In the genomic region with DNA sequence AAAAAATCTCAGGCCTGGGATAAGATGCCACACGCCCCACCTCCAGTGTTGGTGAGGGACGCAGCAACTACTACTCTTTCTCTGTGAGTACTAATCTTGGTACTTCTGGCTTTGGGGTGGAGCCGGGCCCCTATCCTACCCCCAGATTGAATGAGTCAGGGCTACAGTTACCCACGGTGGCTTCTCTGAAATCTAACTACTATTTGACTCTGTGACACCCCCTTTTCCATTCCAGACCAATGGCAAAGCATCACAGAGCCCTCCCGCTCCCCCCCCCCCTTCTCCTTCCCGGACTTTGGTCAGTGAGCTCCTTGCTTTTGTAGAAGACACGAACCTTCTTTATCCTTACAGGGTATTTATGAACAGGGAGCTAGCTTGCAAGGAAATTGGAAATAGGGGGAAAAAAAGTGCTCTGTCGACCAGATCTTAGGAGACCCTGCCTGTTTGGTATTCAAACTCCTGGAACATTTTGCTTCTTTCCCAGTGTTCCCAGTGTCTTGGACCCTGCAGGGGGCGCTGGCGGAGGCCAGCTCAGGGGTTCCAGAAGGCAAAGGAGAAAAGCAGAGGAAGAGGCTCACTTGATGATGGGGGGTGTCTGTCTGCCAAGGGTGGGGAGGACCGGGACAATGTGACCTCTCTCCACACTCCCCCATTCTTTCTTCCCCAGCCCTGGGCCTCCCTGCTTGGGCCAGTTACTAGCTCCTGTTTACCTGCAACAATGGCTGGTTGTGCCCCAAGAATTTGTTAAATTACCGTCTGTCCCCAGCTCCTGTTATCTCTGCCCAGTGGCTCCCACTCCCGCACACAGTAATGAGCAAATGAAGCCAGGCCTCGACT, we compare ENCODE assay signal across 9 mouse cellular contexts. TPM values are rescaled to one million over a fixed set of nuclear protein-coding genes. Genes with fewer than 3 reads are reported as not detected.
DNase-seq lines count a peak whose midpoint lies in the region; ATAC-seq and TF ChIP-seq lines count a peak whose summit lies in the region.
"Had no signal": no experiment of that assay in that cellular context is flagged by ENCODE, and none has a peak within 500 bp of the region (broad histone marks: within the 10 kb centered on the region; RNA-seq: fewer than 3 reads in every experiment).

No protein-coding gene starts in this region.

- WGBS in kidney, postnatal 0 days: 14% methylated on average over 14 of the region's 14 CpGs
- under 1% methylated on average over 14 of the region's 14 CpGs for WGBS in forebrain, embryonic 16.5 days

- no peak for ATAC-seq in kidney, postnatal 0 days (replicated peaks; ENCODE audit: low FRiP score, low read depth)
- no peak for ATAC-seq in forebrain, embryonic 16.5 days

- no peak for TF ChIP-seq POLR2A in brain, embryonic 14.5 days (IDR thresholded peaks at IDR 0.05; ENCODE audit: borderline replicate concordance, extremely low read depth, insufficient read depth, insufficient read length, poor library complexity, severe bottlenecking)

- H3K27ac ChIP-seq in kidney, postnatal 0 days: no peak overlapping the region
- H3K27ac ChIP-seq in forebrain, embryonic 16.5 days (ENCODE audit: low read length): peak overlapping the region; percentile 93

- H3K4me3 ChIP-seq in kidney, postnatal 0 days (replicated peaks; ENCODE audit: low read depth, low read length): peak overlapping the region; percentile 66
- H3K4me3 ChIP-seq in forebrain, embryonic 16.5 days (replicated peaks; ENCODE audit: low read length): peak overlapping the region; percentile 97

- DNase-seq in kidney, postnatal 0 days (ENCODE audit: low spot score): peak; percentile 80
- no peak for DNase-seq in kidney, postnatal 25 days
- peak; percentile 90 for DNase-seq in brain, embryonic 14.5 days (ENCODE audit: low read depth)
- DNase-seq in mesoderm, embryonic 11.5 days (ENCODE audit: low read depth, low spot score): peak; percentile 76
- peak; percentile 80 for DNase-seq in testis, postnatal 14 days (ENCODE audit: low spot score)
- no peak for DNase-seq in adrenal gland, adult 2 months
- no peak for DNase-seq in left cerebral cortex, adult 9 months (ENCODE audit: low spot score in 2 of 2)

- H3K27me3 ChIP-seq in kidney, postnatal 0 days (ENCODE audit: insufficient read depth, low read length): 0 out of 2 replicates have a peak, but pooled peaks cover 3% of the 10 kb centered on the region
- no peaks in the 10 kb centered on the region for H3K27me3 ChIP-seq in forebrain, embryonic 16.5 days (replicated peaks; ENCODE audit: control insufficient read depth, insufficient read depth, low read length)

- peak overlapping the region; percentile 96 for H3K4me2 ChIP-seq in kidney, postnatal 0 days (ENCODE audit: low read length)
- peak overlapping the region; percentile 92 for H3K4me2 ChIP-seq in forebrain, embryonic 16.5 days (ENCODE audit: low read length)

- TF ChIP-seq CTCF in kidney, postnatal 0 days (IDR thresholded peaks at IDR 0.05; ENCODE audit: low read depth): peak; percentile 65
- TF ChIP-seq CTCF in brain, embryonic 14.5 days (IDR thresholded peaks at IDR 0.05; ENCODE audit: borderline replicate concordance, extremely low read depth, insufficient read depth, insufficient read length): peak; percentile 79

- no peaks in the 10 kb centered on the region for H3K9me3 ChIP-seq in kidney, postnatal 0 days (replicated peaks; ENCODE audit: low read length)
- no peaks in the 10 kb centered on the region for H3K9me3 ChIP-seq in forebrain, embryonic 16.5 days (ENCODE audit: control insufficient read depth, low read length)

- peak overlapping the region; percentile 91; the same call in 1 of the 2 replicates for H3K9ac ChIP-seq in kidney, postnatal 0 days (ENCODE audit: low read depth, low read length)
- peak overlapping the region; percentile 100 for H3K9ac ChIP-seq in forebrain, embryonic 16.5 days (replicated peaks; ENCODE audit: low read depth, low read length)

- no peaks in the 10 kb centered on the region for H3K36me3 ChIP-seq in kidney, postnatal 0 days (ENCODE audit: insufficient read depth, low read length)
- H3K36me3 ChIP-seq in forebrain, embryonic 16.5 days (ENCODE audit: control insufficient read depth, insufficient read depth): peaks cover 2% of the 10 kb centered on the region; the same call in 1 of the 2 replicates

- peaks cover 3% of the 10 kb centered on the region; the same call in 1 of the 2 replicates for H3K4me1 ChIP-seq in kidney, postnatal 0 days (replicated peaks; ENCODE audit: insufficient read depth, low read length)
- H3K4me1 ChIP-seq in forebrain, embryonic 16.5 days (replicated peaks; ENCODE audit: control insufficient read depth, insufficient read depth, low read length): peaks cover 72% of the 10 kb centered on the region

RNA-seq across cellular contexts. Expression of a gene that starts 1.9 kb away (rescaled TPM):
- 12.4 and 13.3 TPM in 2 replicates for polyA plus RNA-seq in kidney, postnatal 0 days (2015; fragmentation: Nextera tagmentation; extraction: Ambion mirVana)
- 232 and 238 TPM in 2 replicates for polyA plus RNA-seq in brain, embryonic 14.5 days (2012; rRNA removed)
- 53.9 and 62.2 TPM in 2 replicates for polyA plus RNA-seq in forebrain, embryonic 16.5 days (2015; fragmentation: Nextera tagmentation; extraction: Ambion mirVana)
- total RNA-seq in adrenal gland, adult 2 months (2021): 10 to 100 TPM; 16.3 to 19.1 TPM
- polyA plus RNA-seq in adrenal gland, adult 2 months (2012; rRNA removed): 24.0 and 29.5 TPM in 2 replicates

RNA-seq across cellular contexts. Expression of a gene that starts 34.8 kb away (rescaled TPM):
- 0.97 and 0.98 TPM in 2 replicates for polyA plus RNA-seq in kidney, postnatal 0 days (2015; fragmentation: Nextera tagmentation; extraction: Ambion mirVana)
- not detected in 2 replicates for polyA plus RNA-seq in brain, embryonic 14.5 days (2012; rRNA removed)
- polyA plus RNA-seq in forebrain, embryonic 16.5 days (2015; fragmentation: Nextera tagmentation; extraction: Ambion mirVana): not detected in 2 replicates
- total RNA-seq in adrenal gland, adult 2 months (2021): not detected
- polyA plus RNA-seq in adrenal gland, adult 2 months (2012; rRNA removed): 7.6 TPM in 1 of 2 replicates, not detected in the other
- total RNA-seq: layer of hippocampus, postnatal 14 days had no signal

RNA-seq across cellular contexts. Expression of a gene that starts 53.2 kb away (rescaled TPM):
- polyA plus RNA-seq in kidney, postnatal 0 days (2015; fragmentation: Nextera tagmentation; extraction: Ambion mirVana): 19.6 and 20.2 TPM in 2 replicates
- polyA plus RNA-seq in brain, embryonic 14.5 days (2012; rRNA removed): 57.3 and 89.4 TPM in 2 replicates
- 32.7 and 37.6 TPM in 2 replicates for polyA plus RNA-seq in forebrain, embryonic 16.5 days (2015; fragmentation: Nextera tagmentation; extraction: Ambion mirVana)
- total RNA-seq in adrenal gland, adult 2 months (2021): 10 to 100 TPM; 15.1 to 28.0 TPM
- 47.4 and 61.7 TPM in 2 replicates for polyA plus RNA-seq in adrenal gland, adult 2 months (2012; rRNA removed)

Comparison
In these comparisons a context has a peak if more than half of its experiments do, and no peak if none do; other contexts are left out.
1. DNase-seq: peak in kidney, postnatal 0 days (single experiment), brain, embryonic 14.5 days (single experiment), mesoderm, embryonic 11.5 days (single experiment) and testis, postnatal 14 days (single experiment); none in kidney, postnatal 25 days (0 of 2), adrenal gland, adult 2 months (single experiment) and left cerebral cortex, adult 9 months (0 of 2).